Mouse (Mus musculus) kidney, adult 2 months (tissue): ENCODE results near the gene Etv1. TPM values are rescaled to one million over a fixed set of nuclear protein-coding genes. Genes with fewer than 3 reads are reported as not detected.

Experiments
- DNase-seq: peaks from one replicate; pipeline ENCODE4 v3.0.0; 2021
- H3K27ac ChIP-seq: fragments of 200-500 bp; 2 replicates; pipeline ENCODE4 v1.5.1; 2012; ENCODE audit warnings: low read depth, low read length, control low read depth, inconsistent platforms; ENCODE audit not compliant: insufficient read depth
- H3K27me3 ChIP-seq: fragments of 200-500 bp; replicated peaks from 2 replicates; pipeline ENCODE4 v1.6.1; 2012; ENCODE audit warnings: mild to moderate bottlenecking, moderate library complexity, low read length, inconsistent platforms; ENCODE audit not compliant: control insufficient read depth, insufficient read depth
- H3K36me3 ChIP-seq: fragments of 200-500 bp; 2 replicates; pipeline ENCODE4 v1.6.1; 2012; ENCODE audit warnings: mild to moderate bottlenecking, moderate library complexity, low read length, inconsistent platforms; ENCODE audit not compliant: control insufficient read depth, insufficient read depth
- H3K4me1 ChIP-seq: fragments of 200-500 bp; 2 replicates; pipeline ENCODE4 v1.6.1; 2011; ENCODE audit warnings: low read length; ENCODE audit not compliant: control insufficient read depth, insufficient read depth
- H3K4me3 ChIP-seq: fragments of 200-500 bp; 2 replicates; pipeline ENCODE4 v1.5.1; 2011; ENCODE audit warnings: mild to moderate bottlenecking, low read depth, low read length, control low read depth; ENCODE audit not compliant: insufficient read depth
- CTCF ChIP-seq: fragments of 200-500 bp; conservative IDR thresholded peaks from 2 replicates; pipeline ENCODE4 v1.5.1; 2011; ENCODE audit warnings: low read depth, mild to moderate bottlenecking, control low read depth, low read length, moderate library complexity, mixed read lengths; ENCODE audit not compliant: insufficient read depth, insufficient read length
- POLR2A ChIP-seq: fragments of 200-500 bp; IDR thresholded peaks from one replicate; pipeline ENCODE4 v1.6.1; 2011; ENCODE audit warnings: low read depth, low read length, control low read depth
- WGBS: fragments of 180-500 bp; shearing (Covaris S2); methylation state at CpG from one replicate; pipeline ENCODE4 v1.1.7; 2018; 5-methylcytosine and 5-hydroxymethylcytosine counted together
- polyA plus RNA-seq: library from polyadenylated mRNA; depleted of rRNA; stranded (reverse); fragments of >200 nt; gene quantifications from 2 replicates; pipeline ENCODE4 v1.2.3, GENCODE M21; 2012

The Etv1 gene
- polyA plus RNA-seq, 1 experiment: 9.2 TPM

GRCm38 (mm10) chr12:38780006-38780954, 1.1 kb downstream of the Etv1 start:
- H3K4me3 ChIP-seq: peak overlapping the region; percentile 69
- TF ChIP-seq POLR2A: no peak
- TF ChIP-seq CTCF: peak; percentile 23; the same call in 1 of the 2 replicates
- H3K4me1 ChIP-seq: no peaks in the 10 kb centered on the region
- under 1% methylated on average over 33 of the region's 33 CpGs for WGBS
- peak; percentile 73 for DNase-seq
- H3K27ac ChIP-seq: peak overlapping the region; percentile 61
- H3K36me3 ChIP-seq: no peaks in the 10 kb centered on the region
- no peaks in the 10 kb centered on the region for H3K27me3 ChIP-seq

- Histone ChIP-seq H3K4me3 (peak overlapping the region; percentile 69), H3K27ac (peak overlapping the region; percentile 81), H3K4me1 (no peaks in the 10 kb centered on the region), H3K27me3 (no peaks in the 10 kb centered on the region), H3K36me3 (no peaks in the 10 kb centered on the region)
- peak; percentile 49 for DNase-seq
- TF ChIP-seq POLR2A (no peak), CTCF (no peak)
- 1% methylated on average over 11 of the region's 11 CpGs for WGBS
These were observed 1.8 kb downstream of the Etv1 start for GRCm38 (mm10) chr12:38780955-38781304.

- H3K27me3 ChIP-seq: no peaks in the 10 kb centered on the region
- TF ChIP-seq POLR2A (no peak), CTCF (no peak)
- H3K4me1 ChIP-seq: no peaks in the 10 kb centered on the region
- no peak for DNase-seq
- no peak overlapping the region for H3K27ac ChIP-seq
- peak overlapping the region; percentile 53 for H3K4me3 ChIP-seq
- no peaks in the 10 kb centered on the region for H3K36me3 ChIP-seq
- WGBS: 40% methylated on average over 6 of the region's 6 CpGs
These were observed 2.5 kb downstream of the Etv1 start for GRCm38 (mm10) chr12:38781686-38782085.

- no peak overlapping the region for H3K27ac ChIP-seq
- H3K4me3 ChIP-seq: no peak overlapping the region
- no peaks in the 10 kb centered on the region for H3K36me3 ChIP-seq
- WGBS: 89% methylated on average over 1 of the region's 1 CpGs
- peaks cover 5% of the 10 kb centered on the region; the same call in 1 of the 2 replicates for H3K4me1 ChIP-seq
- no peak for DNase-seq
- no peak for TF ChIP-seq POLR2A
- H3K27me3 ChIP-seq: no peaks in the 10 kb centered on the region
These were observed 4.1 kb downstream of the Etv1 start for GRCm38 (mm10) chr12:38783291-38783690.

GRCm38 (mm10) chr12:38784221-38784620, 5.0 kb downstream of the Etv1 start:
- Histone ChIP-seq H3K27ac (no peak overlapping the region), H3K4me3 (no peak overlapping the region), H3K27me3 (no peaks in the 10 kb centered on the region), H3K4me1 (peaks cover 9% of the 10 kb centered on the region; the same call in 1 of the 2 replicates), H3K36me3 (no peaks in the 10 kb centered on the region)
- TF ChIP-seq CTCF: no peak
- 54% methylated on average over 1 of the region's 1 CpGs for WGBS
- DNase-seq: no peak

GRCm38 (mm10) chr12:38786571-38786970, 7.4 kb downstream of the Etv1 start:
- no peaks in the 10 kb centered on the region for H3K27me3 ChIP-seq
- WGBS: 95% methylated on average over 4 of the region's 4 CpGs
- H3K27ac ChIP-seq: no peak overlapping the region
- H3K4me3 ChIP-seq: no peak overlapping the region
- H3K4me1 ChIP-seq: peaks cover 9% of the 10 kb centered on the region; the same call in 1 of the 2 replicates
- TF ChIP-seq POLR2A (no peak), CTCF (no peak)
- no peaks in the 10 kb centered on the region for H3K36me3 ChIP-seq
- no peak for DNase-seq

- 38% methylated on average over 3 of the region's 3 CpGs for WGBS
These were observed 8.5 kb downstream of the Etv1 start for GRCm38 (mm10) chr12:38787704-38788103.

More at GRCm38 (mm10) chr12:38787704-38788103, 8.5 kb downstream of the Etv1 start:
- TF ChIP-seq POLR2A (no peak), CTCF (no peak)
- Histone ChIP-seq H3K36me3 (no peaks in the 10 kb centered on the region), H3K4me1 (peaks cover 9% of the 10 kb centered on the region; the same call in 1 of the 2 replicates), H3K27me3 (no peaks in the 10 kb centered on the region), H3K27ac (peak overlapping the region; percentile 45; the same call in 1 of the 2 replicates), H3K4me3 (no peak overlapping the region)
- DNase-seq: no peak
